Comparison of ENCODE assay signal across 26 mouse cellular contexts in the genomic region with DNA sequence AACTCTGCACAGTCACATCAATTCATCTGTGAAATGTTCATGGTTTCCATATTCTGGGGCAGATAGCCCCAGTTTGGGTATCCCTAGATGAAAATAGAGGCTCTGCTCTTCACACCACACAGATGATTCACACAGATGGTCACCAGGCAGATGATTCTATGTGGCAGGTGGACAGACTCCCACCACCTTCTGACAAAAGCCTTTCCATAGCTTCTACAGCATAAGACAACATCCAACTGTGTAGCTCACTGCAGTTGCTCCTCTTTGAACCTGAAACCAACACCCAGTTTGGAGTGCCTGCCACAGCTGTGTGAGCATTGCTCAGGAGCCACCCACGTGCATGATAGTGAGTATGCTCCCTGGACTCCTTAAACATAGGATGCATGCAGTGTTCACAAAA. TPM values are rescaled to one million over a fixed set of nuclear protein-coding genes. Genes with fewer than 3 reads are reported as not detected.
DNase-seq lines count a peak whose midpoint lies in the region; ATAC-seq and TF ChIP-seq lines count a peak whose summit lies in the region.
"Had no signal": no experiment of that assay in that cellular context is flagged by ENCODE, and none has a peak within 500 bp of the region (broad histone marks: within the 10 kb centered on the region; RNA-seq: fewer than 3 reads in every experiment).

No protein-coding gene starts in this region.

- no peaks in the 10 kb centered on the region for H3K9me3 ChIP-seq in forebrain, embryonic 11.5 days (ENCODE audit: control insufficient read depth, low read length)
- H3K9me3 ChIP-seq: embryonic facial prominence, embryonic 12.5 days; forebrain, embryonic 12.5 days had no signal

- ATAC-seq in forebrain, embryonic 11.5 days (replicated peaks; ENCODE audit: low FRiP score): no peak
- ATAC-seq: inflammation-experienced regulatory T-cells, adult 6 months; lung, postnatal 0 days; midbrain, embryonic 16.5 days had no signal

- no peak overlapping the region for H3K4me2 ChIP-seq in forebrain, embryonic 11.5 days (ENCODE audit: low read depth, low read length, severe bottlenecking)
- H3K4me2 ChIP-seq: embryonic facial prominence, embryonic 12.5 days; forebrain, embryonic 12.5 days; hindbrain, embryonic 14.5 days had no signal

- H3K9ac ChIP-seq in forebrain, embryonic 11.5 days (ENCODE audit: low read length): no peak overlapping the region
- H3K9ac ChIP-seq: embryonic facial prominence, embryonic 12.5 days; forebrain, embryonic 12.5 days; hindbrain, embryonic 14.5 days had no signal

- no peaks in the 10 kb centered on the region; the same call in 1 of the 2 replicates for H3K4me1 ChIP-seq in cerebellum, adult 2 months (ENCODE audit: control insufficient read depth, insufficient read depth, low read length)
- H3K4me1 ChIP-seq in forebrain, embryonic 11.5 days (replicated peaks; ENCODE audit: control insufficient read depth, insufficient read depth, low read length): no peaks in the 10 kb centered on the region
- H3K4me1 ChIP-seq: embryonic facial prominence, embryonic 12.5 days; forebrain, embryonic 12.5 days had no signal

- no peaks in the 10 kb centered on the region for H3K27me3 ChIP-seq in cerebellum, adult 2 months (ENCODE audit: control insufficient read depth, insufficient read depth, low read length)
- H3K27me3 ChIP-seq in forebrain, embryonic 11.5 days (ENCODE audit: control insufficient read depth, insufficient read depth, low read length): no peaks in the 10 kb centered on the region
- H3K27me3 ChIP-seq: embryonic facial prominence, embryonic 12.5 days; forebrain, embryonic 12.5 days had no signal

- no peak for TF ChIP-seq CTCF in cerebellum, adult 2 months (IDR thresholded peaks at IDR 0.05; ENCODE audit: borderline replicate concordance, insufficient read depth, low read depth, low read length)

- no peak overlapping the region for H3K4me3 ChIP-seq in cerebellum, adult 2 months (replicated peaks; ENCODE audit: insufficient read depth, low read depth, low read length)
- no peak overlapping the region for H3K4me3 ChIP-seq in forebrain, embryonic 11.5 days (ENCODE audit: low read depth, low read length)
- H3K4me3 ChIP-seq: embryonic facial prominence, embryonic 12.5 days; forebrain, embryonic 12.5 days; heart, adult 2 months; myocyte had no signal

- intact Hi-C loops in left cerebral cortex, postnatal 36 days (cut with DNase I): no loop called here

- no peak for TF ChIP-seq POLR2A in cerebellum, adult 2 months (IDR thresholded peaks at IDR 0.05; ENCODE audit: borderline replicate concordance, insufficient read depth, low read length)

- 82% methylated on average over 1 of the region's 1 CpGs for WGBS in cerebellum, adult 2 months
- 79% methylated on average over 1 of the region's 1 CpGs for WGBS in forebrain, embryonic 11.5 days

- DNase-seq in layer of hippocampus, adult 18-20 months (ENCODE audit: low spot score in 2 of 2): peak; percentile 30 to 75
- no peak for DNase-seq in layer of hippocampus, postnatal 25 days (ENCODE audit: extremely low spot score in 1 of 2, low spot score in 1 of 2)
- DNase-seq in right cerebral cortex, adult 2 months (ENCODE audit: low spot score in 2 of 2): peak; percentile 71 to 72
- no peak for DNase-seq in right cerebral cortex, postnatal 14 days
- peak; percentile 62 to 69 for DNase-seq in left cerebral cortex, postnatal 36 days (ENCODE audit: low spot score in 2 of 2)
- DNase-seq in cerebellum, adult 2 months: no peak
- DNase-seq in forebrain, embryonic 11.5 days (ENCODE audit: low spot score): no peak
- DNase-seq: adrenal gland, adult 2 months; cerebellum, adult 11-12 months; cerebellum, postnatal 14 days; gastrocnemius, postnatal 25 days; heart, adult 2 months; heart, postnatal 36 days; kidney, adult 18-20 months; kidney, postnatal 4 days; thymus, postnatal 25 days had no signal

- no peak overlapping the region for H3K27ac ChIP-seq in cerebellum, adult 2 months (ENCODE audit: insufficient read depth, low read length)
- H3K27ac ChIP-seq in forebrain, embryonic 11.5 days (ENCODE audit: low read depth, low read length): no peak overlapping the region
- H3K27ac ChIP-seq: embryonic facial prominence, embryonic 12.5 days; forebrain, embryonic 12.5 days; heart, adult 2 months; hindbrain, embryonic 14.5 days; macrophage had no signal

- no peaks in the 10 kb centered on the region for H3K36me3 ChIP-seq in forebrain, embryonic 11.5 days (ENCODE audit: control insufficient read depth, insufficient read depth, low read length)
- H3K36me3 ChIP-seq: embryonic facial prominence, embryonic 12.5 days; forebrain, embryonic 12.5 days had no signal

RNA-seq across cellular contexts. Expression of a gene that starts 46.3 kb away (rescaled TPM):
- 1,000 to 10,000 TPM; 1,741 to 1,763 TPM for total RNA-seq in layer of hippocampus, adult 18-20 months (2021)
- total RNA-seq in layer of hippocampus, postnatal 25 days (2021): 1,000 to 10,000 TPM; 1,831 to 2,193 TPM
- 1,000 to 10,000 TPM; 1,740 to 1,741 TPM for total RNA-seq in left cerebral cortex, postnatal 36 days (2021)
- 190 and 219 TPM in 2 replicates for polyA plus RNA-seq in cerebellum, adult 2 months (2012; rRNA removed)
- 7.7 and 8.0 TPM in 2 replicates for polyA plus RNA-seq in forebrain, embryonic 11.5 days (2014; fragmentation: Nextera tagmentation; extraction: Ambion mirVana)
- total RNA-seq: MEL had no signal
- polyA plus RNA-seq: C2C12 had no signal

Comparison
In these comparisons a context has a peak if more than half of its experiments do, and no peak if none do; other contexts are left out.
1. DNase-seq: peak in layer of hippocampus, adult 18-20 months (2 of 2), right cerebral cortex, adult 2 months (2 of 2) and left cerebral cortex, postnatal 36 days (2 of 2); none in layer of hippocampus, postnatal 25 days (0 of 2), right cerebral cortex, postnatal 14 days (single experiment), cerebellum, adult 2 months (0 of 2) and forebrain, embryonic 11.5 days (single experiment).